Mouse (Mus musculus): ENCODE results near the gene Cfap97.

- TF ChIP-seq CTCF (IDR thresholded peaks at IDR 0.05; ENCODE audit: low read depth, low read length), result no peak
- no peak for TF ChIP-seq POLR2A (IDR thresholded peaks at IDR 0.05; ENCODE audit: insufficient read depth, low read length)
Observed at GRCm38 (mm10) chr8:46226622-46227021, 75.1 kb downstream of the Cfap97 start.

Data from ES-Bruce4 (cell line).